Mouse (Mus musculus) lung, embryonic 15.5 days (tissue): ENCODE results near the gene Evpl. TPM values are rescaled to one million over a fixed set of nuclear protein-coding genes. Genes with fewer than 3 reads are reported as not detected.

ENCODE experiments used
- ATAC-seq: fragments of 200-750 bp; cut with Nextera tagmentation; 2 replicates; pipeline ENCODE4 v1.8.0; 2017; ENCODE audit warnings: moderate number of reproducible peaks, borderline replicate concordance; ENCODE audit not compliant: low FRiP score, low TSS enrichment; ENCODE audit errors: extremely low read depth
- H3K27ac ChIP-seq: fragments of 300-500 bp; sonication (generic); 2 replicates; pipeline ENCODE4 v1.5.1; 2015; ENCODE audit warnings: moderate library complexity, mild to moderate bottlenecking, inconsistent platforms
- H3K27me3 ChIP-seq: fragments of 300-500 bp; sonication (generic); 2 replicates; pipeline ENCODE4 v1.6.1; 2015; ENCODE audit warnings: inconsistent platforms
- H3K36me3 ChIP-seq: fragments of 300-500 bp; sonication (generic); 2 replicates; pipeline ENCODE4 v1.6.1; 2015; ENCODE audit warnings: inconsistent platforms
- H3K4me1 ChIP-seq: fragments of 300-500 bp; sonication (generic); 2 replicates; pipeline ENCODE4 v1.6.1; 2015; ENCODE audit warnings: inconsistent platforms
- H3K4me2 ChIP-seq: fragments of 300-500 bp; sonication (generic); 2 replicates; pipeline ENCODE4 v1.6.1; 2015; ENCODE audit warnings: inconsistent platforms, mild to moderate bottlenecking, moderate library complexity
- H3K4me3 ChIP-seq: fragments of 300-500 bp; sonication (generic); 2 replicates; pipeline ENCODE4 v1.5.1; 2015; ENCODE audit warnings: mild to moderate bottlenecking, inconsistent platforms
- H3K9ac ChIP-seq: fragments of 300-500 bp; sonication (generic); 2 replicates; pipeline ENCODE4 v1.6.1; 2015; ENCODE audit warnings: inconsistent platforms
- H3K9me3 ChIP-seq: fragments of 300-500 bp; sonication (generic); 2 replicates; pipeline ENCODE4 v1.6.1; 2016; ENCODE audit warnings: inconsistent platforms
- WGBS: fragments of 180-500 bp; shearing (Covaris S2); methylation state at CpG from one replicate; pipeline ENCODE4 v1.1.7; 2015; 5-methylcytosine and 5-hydroxymethylcytosine counted together
- polyA plus RNA-seq: library from polyadenylated mRNA; unstranded; fragments of >200 nt; fragmentation: Nextera tagmentation; extraction: Ambion mirVana; gene quantifications from 2 replicates; pipeline ENCODE4 v1.2.1, GENCODE M21; 2015

Gene Evpl
- polyA plus RNA-seq, 1 experiment from 2014 or later, result 6.4 TPM

DNA sequence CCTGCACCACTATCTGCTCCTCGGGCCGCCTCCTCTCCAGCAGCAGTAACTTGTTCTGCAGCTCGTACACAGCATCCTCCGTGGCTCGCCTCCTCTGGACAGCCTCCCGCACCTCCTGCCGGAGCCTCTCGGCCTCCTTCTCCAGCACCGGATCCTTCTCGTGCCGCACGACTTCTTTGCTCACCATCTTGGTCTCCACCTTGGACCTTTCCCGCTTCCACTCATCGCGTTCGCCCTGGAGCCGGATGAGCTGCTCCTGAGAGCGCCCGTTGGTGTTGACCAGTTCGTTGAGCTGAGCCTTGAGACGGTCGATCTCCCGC, 15.2 kb downstream of the Evpl start:
- Histone ChIP-seq H3K36me3 (peaks cover 5% of the 10 kb centered on the region; the same call in 1 of the 2 replicates), H3K27me3 (peaks cover 39% of the 10 kb centered on the region), H3K9ac (no peak overlapping the region; the same call in 1 of the 2 replicates), H3K4me2 (peak overlapping the region; percentile 64), H3K9me3 (no peaks in the 10 kb centered on the region), H3K4me1 (peaks cover 38% of the 10 kb centered on the region), H3K4me3 (peak overlapping the region; percentile 37), H3K27ac (no peak overlapping the region)
- no peak for ATAC-seq
- WGBS, result 13% methylated on average over 23 of the region's 23 CpGs

DNA sequence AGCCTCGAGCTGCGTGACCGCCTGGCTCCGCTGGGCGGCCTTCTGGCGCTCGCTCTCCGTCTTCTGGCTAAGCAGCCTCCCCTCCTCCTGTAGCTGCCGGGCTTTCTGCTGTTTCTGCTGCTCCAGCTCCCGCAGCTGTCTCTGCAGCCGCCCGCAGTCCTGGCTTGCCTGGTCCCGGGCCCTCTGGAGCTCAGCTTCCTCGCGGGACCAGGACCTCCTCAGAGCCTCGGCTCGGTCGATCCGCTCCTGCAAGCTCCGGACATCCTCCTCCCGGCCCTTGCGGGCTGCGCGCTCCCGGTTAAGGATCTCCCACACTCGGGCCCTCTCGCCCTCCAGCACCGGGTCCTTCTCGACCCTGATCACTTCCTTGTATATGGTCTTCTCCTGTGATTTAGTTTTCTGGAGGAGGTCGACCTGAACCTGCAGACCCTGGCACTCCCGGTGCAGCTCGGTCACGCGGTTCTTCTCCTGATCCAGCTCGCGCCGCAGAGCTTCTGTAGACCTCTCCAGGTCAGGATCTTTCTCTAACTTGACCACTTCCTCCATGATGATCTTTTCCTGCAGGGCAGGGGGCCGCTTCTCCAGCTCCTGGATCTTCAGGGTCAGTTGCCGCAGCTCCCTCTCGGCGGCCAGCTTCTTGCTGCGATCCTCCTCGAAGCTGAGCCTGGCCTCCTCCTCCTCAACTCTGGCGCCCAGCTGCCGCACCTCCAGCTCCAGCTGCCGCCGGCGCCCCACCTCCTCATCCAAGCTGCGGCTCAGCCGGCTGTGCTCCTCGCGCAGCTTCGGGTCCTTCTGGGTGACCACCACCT, 15.7 kb downstream of the Evpl start:
- H3K9me3 ChIP-seq, result no peaks in the 10 kb centered on the region
- peak overlapping the region; percentile 23 for H3K9ac ChIP-seq
- H3K4me2 ChIP-seq, result peak overlapping the region; percentile 64
- no peak for ATAC-seq
- no peak overlapping the region for H3K27ac ChIP-seq
- H3K4me1 ChIP-seq, result peaks cover 35% of the 10 kb centered on the region
- peak overlapping the region; percentile 37 for H3K4me3 ChIP-seq
- peaks cover 5% of the 10 kb centered on the region; the same call in 1 of the 2 replicates for H3K36me3 ChIP-seq
- 19% methylated on average over 53 of the region's 53 CpGs for WGBS
- H3K27me3 ChIP-seq, result peaks cover 39% of the 10 kb centered on the region

DNA sequence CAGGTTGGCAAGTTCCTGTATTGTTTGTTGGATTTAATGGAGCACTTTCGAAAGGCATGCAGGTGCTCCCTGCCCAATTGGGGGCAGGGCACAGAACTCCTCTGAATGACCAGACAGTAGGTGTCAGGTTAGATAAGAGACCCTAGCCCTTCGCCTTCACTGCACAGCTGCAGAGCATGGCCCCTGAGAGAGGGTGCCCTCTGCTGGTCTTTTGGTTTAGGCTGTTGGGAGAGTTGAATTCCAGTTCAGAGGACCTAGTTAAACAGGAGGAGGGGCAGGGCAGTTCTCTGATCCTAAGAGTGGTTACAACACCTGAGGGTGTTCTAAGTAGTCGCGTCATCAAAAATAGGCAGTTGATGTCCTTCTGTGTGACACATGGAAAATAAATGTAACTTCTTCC, 18.0 kb downstream of the Evpl start:
- no peak overlapping the region for H3K4me3 ChIP-seq

DNA sequence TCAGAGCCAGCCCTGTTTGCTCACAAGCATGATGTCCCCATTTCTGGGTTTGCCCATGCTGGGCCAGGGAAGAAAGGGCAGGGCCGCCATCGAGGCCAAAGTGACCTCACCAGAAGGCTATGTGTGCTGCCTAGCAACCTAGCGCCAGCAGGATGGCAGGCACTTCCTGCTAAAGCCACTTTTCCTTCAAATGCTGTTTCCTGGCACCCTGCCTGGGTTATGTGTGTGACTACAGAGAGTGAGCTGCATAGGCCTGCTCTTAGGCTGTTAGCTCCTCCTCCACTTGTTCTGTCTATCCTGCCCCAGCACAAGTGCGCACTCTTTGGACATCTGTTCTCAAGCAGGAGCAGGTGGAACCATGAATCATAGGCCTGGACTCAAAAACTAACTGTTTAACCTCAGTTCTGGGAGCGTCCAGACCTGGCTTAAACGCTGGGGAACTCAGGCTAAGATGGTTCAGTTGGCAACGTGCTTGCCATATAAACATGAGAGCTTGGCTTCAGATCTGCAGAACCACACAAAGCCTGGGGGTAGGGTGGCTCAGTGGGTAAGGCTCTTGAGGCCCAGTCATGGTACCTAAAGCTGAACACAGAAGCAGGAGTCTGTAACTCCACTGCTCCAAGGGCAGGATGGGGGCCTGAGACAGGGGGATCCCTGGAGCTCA, 19.0 kb downstream of the Evpl start:
- 0 out of 2 replicates have a peak overlapping the region, but pooled peaks have one; percentile 5 for H3K9ac ChIP-seq
- H3K27me3 ChIP-seq, result peaks cover 35% of the 10 kb centered on the region
- 26% methylated on average over 7 of the region's 7 CpGs for WGBS
- peak; percentile 89 for ATAC-seq
- H3K36me3 ChIP-seq, result no peaks in the 10 kb centered on the region
- H3K9me3 ChIP-seq, result no peaks in the 10 kb centered on the region
- H3K4me2 ChIP-seq, result peak overlapping the region; percentile 23; the same call in 1 of the 2 replicates
- no peak overlapping the region for H3K4me3 ChIP-seq
- H3K27ac ChIP-seq, result peak overlapping the region; percentile 93
- H3K4me1 ChIP-seq, result peaks cover 39% of the 10 kb centered on the region

More for the DNA sequence above, 18.0 kb downstream of the Evpl start:
- Histone ChIP-seq H3K27me3 (peaks cover 39% of the 10 kb centered on the region), H3K36me3 (peaks cover 3% of the 10 kb centered on the region; the same call in 1 of the 2 replicates), H3K4me2 (no peak overlapping the region), H3K27ac (peak overlapping the region; percentile 93), H3K4me1 (peaks cover 39% of the 10 kb centered on the region), H3K9me3 (no peaks in the 10 kb centered on the region), H3K9ac (0 out of 2 replicates have a peak overlapping the region, but pooled peaks have one; percentile 1)
- 15% methylated on average over 4 of the region's 4 CpGs for WGBS
- ATAC-seq, result no peak

DNA sequence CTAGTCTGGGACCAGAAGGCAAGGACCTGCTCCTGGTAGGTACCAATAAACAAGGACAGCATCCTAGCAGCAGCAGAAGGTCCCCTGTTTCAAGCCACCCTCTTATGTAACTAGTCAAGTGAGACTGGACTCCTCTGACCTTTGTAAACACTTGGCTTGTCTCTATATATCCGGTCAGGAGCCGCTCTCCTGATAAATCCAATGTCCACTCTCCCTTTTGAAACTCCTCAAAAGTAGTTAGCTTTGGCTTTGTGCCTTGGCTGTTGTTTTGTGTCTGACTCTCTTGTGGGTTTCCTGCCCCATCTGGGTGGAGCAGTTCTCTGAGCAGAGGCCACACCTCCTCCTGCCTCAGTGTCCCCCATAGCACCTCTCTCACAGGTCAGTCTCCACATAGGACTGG, 19.6 kb downstream of the Evpl start:
- Histone ChIP-seq H3K36me3 (no peaks in the 10 kb centered on the region), H3K4me1 (peaks cover 39% of the 10 kb centered on the region), H3K27me3 (peaks cover 29% of the 10 kb centered on the region), H3K27ac (peak overlapping the region; percentile 93), H3K4me3 (no peak overlapping the region), H3K4me2 (no peak overlapping the region), H3K9me3 (no peaks in the 10 kb centered on the region), H3K9ac (0 out of 2 replicates have a peak overlapping the region, but pooled peaks have one; percentile 5)
- WGBS, result 43% methylated on average over 2 of the region's 2 CpGs
- no peak for ATAC-seq

DNA sequence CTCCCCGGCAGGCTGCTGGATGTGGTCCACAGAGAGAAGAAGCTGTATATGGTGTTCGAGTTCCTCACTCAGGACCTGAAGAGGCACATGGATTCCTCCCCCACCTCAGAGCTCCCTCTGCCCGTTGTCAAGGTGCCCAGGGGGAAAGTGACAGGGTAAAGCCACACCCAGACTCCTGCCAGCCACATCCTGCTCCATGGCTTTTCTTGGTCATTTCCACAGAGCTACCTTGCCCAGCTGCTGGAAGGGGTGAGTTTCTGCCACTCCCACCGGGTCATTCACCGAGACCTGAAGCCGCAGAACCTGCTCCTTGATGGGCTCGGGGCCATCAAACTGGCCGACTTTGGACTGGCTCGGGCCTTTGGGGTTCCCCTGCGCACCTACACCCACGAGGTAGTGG, 21.3 kb downstream of the Evpl start:
- Histone ChIP-seq H3K36me3 (no peaks in the 10 kb centered on the region; the same call in 1 of the 2 replicates), H3K4me3 (no peak overlapping the region), H3K9me3 (no peaks in the 10 kb centered on the region), H3K27me3 (peaks cover 12% of the 10 kb centered on the region), H3K9ac (no peak overlapping the region), H3K4me2 (no peak overlapping the region), H3K27ac (no peak overlapping the region), H3K4me1 (peaks cover 28% of the 10 kb centered on the region)
- ATAC-seq, result no peak
- 66% methylated on average over 11 of the region's 11 CpGs for WGBS

DNA sequence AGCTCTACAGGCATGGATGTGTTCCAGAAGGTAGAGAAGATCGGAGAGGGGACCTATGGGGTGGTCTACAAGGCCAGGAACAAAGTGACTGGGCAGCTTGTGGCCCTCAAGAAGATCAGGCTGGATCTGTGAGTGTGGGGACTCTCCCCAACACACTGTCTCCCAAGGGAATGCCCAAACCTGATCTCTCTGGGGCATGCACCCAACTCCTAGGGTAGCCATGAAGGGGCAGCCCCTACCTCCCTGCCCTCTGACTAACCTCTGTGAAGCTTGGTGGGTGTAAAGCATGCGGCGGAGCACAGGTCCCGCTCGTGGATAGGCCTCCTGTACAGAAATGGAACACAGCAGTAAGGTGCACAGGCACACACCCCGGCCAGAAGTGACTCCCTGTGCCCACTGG, 21.9 kb downstream of the Evpl start:
- ATAC-seq, result no peak
- 88% methylated on average over 6 of the region's 6 CpGs for WGBS
- Histone ChIP-seq H3K36me3 (no peaks in the 10 kb centered on the region; the same call in 1 of the 2 replicates), H3K4me2 (no peak overlapping the region), H3K9me3 (no peaks in the 10 kb centered on the region), H3K27ac (no peak overlapping the region), H3K4me1 (peaks cover 28% of the 10 kb centered on the region), H3K4me3 (no peak overlapping the region), H3K9ac (no peak overlapping the region), H3K27me3 (peaks cover 6% of the 10 kb centered on the region)

DNA sequence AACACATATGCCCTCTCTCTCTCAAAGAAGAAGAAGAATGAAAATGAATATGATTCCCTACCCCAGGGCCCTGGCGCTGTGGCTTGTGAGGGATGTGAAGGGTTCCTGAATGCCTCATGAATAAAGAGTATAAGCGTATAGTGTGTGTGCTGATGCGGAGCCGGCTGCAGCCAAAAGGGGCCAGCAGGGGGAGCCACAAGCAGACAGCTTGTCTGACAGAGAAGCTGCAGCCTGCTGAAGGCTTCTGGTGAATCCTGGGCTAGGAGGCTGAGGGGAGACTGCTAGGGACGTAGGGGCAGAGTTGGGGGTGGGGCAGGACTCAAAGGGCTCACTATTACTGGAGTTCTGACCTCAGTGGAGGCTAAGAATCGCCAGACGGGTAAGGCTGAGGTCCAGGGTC, 22.7 kb downstream of the Evpl start:
- WGBS, result 73% methylated on average over 7 of the region's 7 CpGs
- Histone ChIP-seq H3K4me1 (peaks cover 28% of the 10 kb centered on the region), H3K27ac (no peak overlapping the region), H3K4me2 (no peak overlapping the region), H3K27me3 (no peaks in the 10 kb centered on the region), H3K9me3 (no peaks in the 10 kb centered on the region), H3K36me3 (no peaks in the 10 kb centered on the region; the same call in 1 of the 2 replicates), H3K4me3 (no peak overlapping the region), H3K9ac (no peak overlapping the region)
- no peak for ATAC-seq

DNA sequence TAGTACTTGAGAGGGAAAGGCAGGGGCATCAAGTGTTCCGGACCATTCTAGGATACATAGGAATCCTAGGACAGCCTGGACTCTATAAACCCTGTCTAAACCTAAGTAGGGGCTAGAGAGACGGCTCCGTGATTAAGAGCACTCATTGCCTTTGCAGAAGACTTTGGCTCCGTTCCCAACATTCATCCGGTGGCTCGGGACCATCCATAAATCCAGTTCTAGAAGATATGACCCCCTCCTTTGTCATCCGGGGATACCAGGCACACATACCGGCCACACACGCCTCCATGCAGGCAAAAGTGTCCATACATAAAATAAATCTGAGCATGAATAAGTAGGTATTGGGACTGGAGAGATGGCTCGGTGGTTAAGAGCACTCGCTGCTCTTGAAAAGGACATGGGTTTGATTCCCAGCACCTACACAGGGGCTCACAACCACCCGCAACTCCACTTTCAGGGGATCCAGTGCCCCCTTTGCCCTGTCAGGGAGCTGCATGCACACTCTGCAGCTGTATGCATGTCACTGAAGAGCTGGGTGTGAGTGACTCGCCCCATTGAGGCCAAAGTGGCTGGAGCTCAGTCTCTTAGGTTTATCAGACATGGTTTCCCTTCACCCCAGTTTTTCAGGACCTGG, 23.9 kb downstream of the Evpl start:
- H3K4me1 ChIP-seq, result peaks cover 17% of the 10 kb centered on the region
- H3K36me3 ChIP-seq, result no peaks in the 10 kb centered on the region; the same call in 1 of the 2 replicates
- H3K4me3 ChIP-seq, result no peak overlapping the region
- H3K27me3 ChIP-seq, result no peaks in the 10 kb centered on the region
- 70% methylated on average over 13 of the region's 13 CpGs for WGBS
- no peak overlapping the region for H3K4me2 ChIP-seq
- ATAC-seq, result no peak
- H3K9me3 ChIP-seq, result no peaks in the 10 kb centered on the region
- no peak overlapping the region for H3K27ac ChIP-seq
- H3K9ac ChIP-seq, result no peak overlapping the region

DNA sequence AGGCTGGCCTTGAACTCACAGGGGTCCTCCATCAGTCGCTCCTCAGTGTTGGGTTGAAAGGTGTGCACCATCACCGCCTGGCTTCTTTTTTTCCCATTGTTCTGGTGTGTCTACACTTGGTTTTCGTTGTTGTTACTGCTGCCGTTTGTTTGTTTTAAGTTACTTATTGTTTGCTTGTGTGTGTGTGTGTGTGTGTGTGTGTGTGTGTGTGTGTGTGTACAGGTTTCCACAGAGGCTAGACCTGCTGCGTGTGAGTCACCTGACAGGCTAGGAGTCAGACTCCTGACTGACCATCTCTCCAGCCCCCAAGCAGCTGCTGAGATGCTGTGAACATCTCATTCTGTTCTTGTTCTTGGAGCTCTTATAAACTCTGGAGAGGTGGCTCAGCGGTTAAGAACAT, 25.0 kb downstream of the Evpl start:
- 86% methylated on average over 6 of the region's 6 CpGs for WGBS
- Histone ChIP-seq H3K4me2 (no peak overlapping the region), H3K27ac (no peak overlapping the region), H3K4me3 (no peak overlapping the region), H3K9ac (no peak overlapping the region), H3K36me3 (no peaks in the 10 kb centered on the region; the same call in 1 of the 2 replicates), H3K9me3 (no peaks in the 10 kb centered on the region), H3K4me1 (peaks cover 6% of the 10 kb centered on the region), H3K27me3 (no peaks in the 10 kb centered on the region)
- no peak for ATAC-seq

DNA sequence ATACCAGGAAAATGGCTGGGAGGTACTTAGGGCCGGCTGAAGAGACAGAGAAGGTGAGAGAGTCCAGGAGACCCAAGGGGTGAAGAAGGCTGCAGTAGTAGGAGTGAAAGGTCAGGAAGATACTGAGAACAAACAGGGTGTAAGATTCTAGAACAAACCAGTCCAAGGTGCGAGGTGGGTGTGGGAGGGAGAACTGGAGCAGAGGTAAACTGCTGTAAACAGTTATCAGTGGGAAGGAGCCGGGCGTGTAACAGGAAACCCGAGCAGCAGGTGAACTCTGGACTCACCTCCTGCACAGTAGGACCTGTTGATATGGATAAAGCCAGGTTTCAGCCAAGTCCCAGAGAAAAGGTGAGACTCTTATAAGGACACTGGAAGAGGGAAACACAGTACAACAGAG, 27.2 kb downstream of the Evpl start:
- Histone ChIP-seq H3K4me3 (no peak overlapping the region), H3K4me1 (no peaks in the 10 kb centered on the region), H3K9ac (no peak overlapping the region), H3K27me3 (no peaks in the 10 kb centered on the region), H3K4me2 (no peak overlapping the region), H3K36me3 (peaks cover 10% of the 10 kb centered on the region), H3K27ac (no peak overlapping the region), H3K9me3 (no peaks in the 10 kb centered on the region)
- 67% methylated on average over 5 of the region's 5 CpGs for WGBS
- no peak for ATAC-seq

DNA sequence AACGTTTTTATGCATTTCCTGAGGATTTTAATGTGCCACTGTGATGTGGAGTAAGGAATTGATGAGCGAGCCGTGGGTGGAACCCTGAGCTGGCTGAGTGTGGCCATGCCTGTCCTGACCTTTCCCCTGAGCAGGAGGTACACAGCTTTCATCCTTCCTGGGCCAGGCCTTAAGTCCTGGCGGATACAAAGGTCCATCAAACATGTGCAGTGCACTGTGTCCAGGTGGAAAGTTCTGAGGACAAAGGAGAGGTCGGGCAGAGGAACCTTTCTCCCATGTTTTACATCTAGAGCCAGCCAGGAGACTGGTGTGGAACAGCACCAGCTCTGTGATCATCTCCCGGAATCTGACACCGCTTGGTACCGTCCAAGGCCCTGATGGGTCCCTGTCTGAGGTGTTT, 28.6 kb downstream of the Evpl start:
- H3K36me3 ChIP-seq, result peaks cover 18% of the 10 kb centered on the region
- WGBS, result 68% methylated on average over 8 of the region's 8 CpGs
- no peaks in the 10 kb centered on the region for H3K4me1 ChIP-seq
- H3K4me2 ChIP-seq, result no peak overlapping the region
- H3K27ac ChIP-seq, result no peak overlapping the region
- ATAC-seq, result no peak
- H3K9ac ChIP-seq, result no peak overlapping the region
- no peak overlapping the region for H3K4me3 ChIP-seq
- H3K27me3 ChIP-seq, result no peaks in the 10 kb centered on the region
- H3K9me3 ChIP-seq, result no peaks in the 10 kb centered on the region
